ENCODE assay signal across 8 mouse cellular contexts in the genomic region with DNA sequence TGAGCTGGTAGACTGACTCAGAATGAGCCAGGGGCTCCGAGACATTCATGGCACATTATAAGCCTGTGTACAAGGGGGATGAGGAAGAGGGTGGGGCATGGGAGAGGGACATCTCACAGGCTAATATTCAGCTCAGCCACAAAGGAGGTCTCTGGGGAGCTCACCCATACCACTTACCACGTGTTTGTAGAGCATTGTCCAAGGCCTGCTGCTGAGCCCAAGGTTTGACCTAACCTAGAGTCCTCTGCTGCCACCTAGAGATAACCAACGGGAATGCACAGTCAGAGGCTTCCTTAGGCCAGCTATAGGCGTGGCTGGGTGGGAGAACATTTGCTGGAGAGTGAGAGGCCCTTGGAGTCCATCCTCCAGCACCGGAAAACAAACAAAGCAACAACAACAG. TPM values are rescaled to one million over a fixed set of nuclear protein-coding genes. Genes with fewer than 3 reads are reported as not detected.
DNase-seq lines count a peak whose midpoint lies in the region; ATAC-seq and TF ChIP-seq lines count a peak whose summit lies in the region.

No protein-coding gene starts in this region.

- no peak for TF ChIP-seq POLR2A in brain, embryonic 14.5 days (IDR thresholded peaks at IDR 0.05; ENCODE audit: borderline replicate concordance, extremely low read depth, insufficient read depth, insufficient read length, poor library complexity, severe bottlenecking)

- peaks cover 24% of the 10 kb centered on the region for H3K27me3 ChIP-seq in E14TG2a.4 (ENCODE audit: insufficient read depth, low read length)
- H3K27me3 ChIP-seq in heart, embryonic 14.5 days (ENCODE audit: control insufficient read depth, insufficient read depth, low read length), result no peaks in the 10 kb centered on the region
- peaks cover 3% of the 10 kb centered on the region; the same call in 1 of the 2 replicates for H3K27me3 ChIP-seq in liver, embryonic 16.5 days (ENCODE audit: control insufficient read depth, insufficient read depth, low read depth, low read length)
- H3K27me3 ChIP-seq in neural tube, embryonic 13.5 days, result peaks cover 15% of the 10 kb centered on the region

- ATAC-seq in erythroid progenitor cell, adult 5-6 weeks (replicated peaks; ENCODE audit: low FRiP score, poor library complexity, severe bottlenecking), result peak; percentile 79
- ATAC-seq in heart, embryonic 14.5 days (ENCODE audit: insufficient number of reproducible peaks, insufficient read depth, low FRiP score, low read depth), result peak; percentile 62; the same call in 1 of the 2 replicates
- peak; percentile 57; the same call in 1 of the 2 replicates for ATAC-seq in liver, embryonic 16.5 days (ENCODE audit: low read depth)
- peak; percentile 85 for ATAC-seq in neural tube, embryonic 13.5 days (ENCODE audit: low read depth)

- no peak overlapping the region for H3K27ac ChIP-seq in heart, embryonic 14.5 days (replicated peaks in 1 of 2; ENCODE audit: control insufficient read depth in 1 of 2, insufficient read depth in 1 of 2, low read depth in 2 of 2, low read length in 2 of 2)
- no peak overlapping the region for H3K27ac ChIP-seq in liver, embryonic 16.5 days (ENCODE audit: low read length)
- H3K27ac ChIP-seq in neural tube, embryonic 13.5 days (replicated peaks), result no peak overlapping the region

- no peaks in the 10 kb centered on the region for H3K36me3 ChIP-seq in E14TG2a.4 (ENCODE audit: insufficient read depth, low read length)
- no peaks in the 10 kb centered on the region for H3K36me3 ChIP-seq in heart, embryonic 14.5 days (ENCODE audit: control insufficient read depth, insufficient read depth, low read length)
- H3K36me3 ChIP-seq in liver, embryonic 16.5 days (ENCODE audit: control insufficient read depth, insufficient read depth), result no peaks in the 10 kb centered on the region
- H3K36me3 ChIP-seq in neural tube, embryonic 13.5 days, result no peaks in the 10 kb centered on the region

- no peaks in the 10 kb centered on the region for H3K9me3 ChIP-seq in E14TG2a.4 (ENCODE audit: low read length)
- no peaks in the 10 kb centered on the region for H3K9me3 ChIP-seq in heart, embryonic 14.5 days (ENCODE audit: control insufficient read depth, low read length)
- H3K9me3 ChIP-seq in liver, embryonic 16.5 days (replicated peaks; ENCODE audit: control insufficient read depth, low read length), result no peaks in the 10 kb centered on the region
- H3K9me3 ChIP-seq in neural tube, embryonic 13.5 days, result no peaks in the 10 kb centered on the region

- H3K4me2 ChIP-seq in heart, embryonic 14.5 days (ENCODE audit: low read length), result no peak overlapping the region
- no peak overlapping the region for H3K4me2 ChIP-seq in liver, embryonic 16.5 days (ENCODE audit: low read depth, low read length)
- H3K4me2 ChIP-seq in neural tube, embryonic 13.5 days, result no peak overlapping the region

- no peak overlapping the region for H3K4me3 ChIP-seq in E14TG2a.4 (replicated peaks; ENCODE audit: low read length)
- no peak overlapping the region for H3K4me3 ChIP-seq in heart, embryonic 14.5 days (ENCODE audit: control insufficient read depth in 1 of 2, insufficient read depth in 1 of 2, low read depth in 1 of 2, low read length in 2 of 2)
- no peak overlapping the region for H3K4me3 ChIP-seq in liver, embryonic 16.5 days (ENCODE audit: low read depth, low read length)
- H3K4me3 ChIP-seq in neural tube, embryonic 13.5 days, result no peak overlapping the region

- H3K4me1 ChIP-seq in E14TG2a.4 (replicated peaks; ENCODE audit: low read depth, low read length), result peaks cover 25% of the 10 kb centered on the region
- peaks cover 0 to 4% of the 10 kb centered on the region in 2 experiments; a peak in 1 of 4 replicates for H3K4me1 ChIP-seq in heart, embryonic 14.5 days (ENCODE audit: control insufficient read depth in 2 of 2, insufficient read depth in 2 of 2, low read length in 2 of 2)
- peaks cover 29% of the 10 kb centered on the region for H3K4me1 ChIP-seq in liver, embryonic 16.5 days (ENCODE audit: control insufficient read depth, low read depth, low read length)
- no peaks in the 10 kb centered on the region for H3K4me1 ChIP-seq in neural tube, embryonic 13.5 days (replicated peaks)

- DNase-seq in brain, embryonic 14.5 days (ENCODE audit: low read depth), result peak; percentile 80
- DNase-seq in kidney, postnatal 10 days, result peak; percentile 92
- peak; percentile 68 for DNase-seq in testis, postnatal 14 days (ENCODE audit: low spot score)

- 19% methylated on average over 5 of the region's 5 CpGs for WGBS in heart, embryonic 14.5 days
- 19% methylated on average over 5 of the region's 5 CpGs for WGBS in liver, embryonic 16.5 days (ENCODE audit: insufficient replicate concordance)
- 23% methylated on average over 5 of the region's 5 CpGs for WGBS in neural tube, embryonic 13.5 days

- no peak overlapping the region for H3K9ac ChIP-seq in heart, embryonic 14.5 days (ENCODE audit: low read length)
- H3K9ac ChIP-seq in liver, embryonic 16.5 days (ENCODE audit: low read depth, low read length), result no peak overlapping the region
- H3K9ac ChIP-seq in neural tube, embryonic 13.5 days, result no peak overlapping the region

- TF ChIP-seq CTCF in E14TG2a.4 (conservative IDR thresholded peaks at IDR 0.05; ENCODE audit: low read length), result peak; percentile 79
- peak; percentile 74 for TF ChIP-seq CTCF in brain, embryonic 14.5 days (IDR thresholded peaks at IDR 0.05; ENCODE audit: borderline replicate concordance, extremely low read depth, insufficient read depth, insufficient read length)

RNA-seq across cellular contexts. Expression of a gene that starts 36.9 kb away (rescaled TPM):
- polyA plus RNA-seq in brain, embryonic 14.5 days (2012; rRNA removed), result 53.3 and 53.6 TPM in 2 replicates
- total RNA-seq in erythroid progenitor cell, adult 5-6 weeks (2015; ENCODE audit: low replicate concordance), result 22.3 and 32.3 TPM in 2 replicates
- 16.3 and 19.8 TPM in 2 replicates for total RNA-seq in erythroid progenitor cell, adult 5-6 weeks (2017; ENCODE audit: low replicate concordance)
- 35.4 and 35.9 TPM in 2 replicates for polyA plus RNA-seq in heart, embryonic 14.5 days (2014; fragmentation: Nextera tagmentation; extraction: Ambion mirVana)
- polyA plus RNA-seq in liver, embryonic 16.5 days (2015; fragmentation: Nextera tagmentation; extraction: Ambion mirVana), result 23.0 and 28.0 TPM in 2 replicates
- 43.7 and 50.4 TPM in 2 replicates for polyA plus RNA-seq in neural tube, embryonic 13.5 days (2015; fragmentation: Nextera tagmentation; extraction: Ambion mirVana)

RNA-seq across cellular contexts. Expression of a gene that starts 49.5 kb away (rescaled TPM):
- polyA plus RNA-seq in brain, embryonic 14.5 days (2012; rRNA removed), result 0.69 and 0.70 TPM in 2 replicates
- total RNA-seq in erythroid progenitor cell, adult 5-6 weeks (2015; ENCODE audit: low replicate concordance), result 6.1 and 18.4 TPM in 2 replicates
- 1.7 and 2.8 TPM in 2 replicates for total RNA-seq in erythroid progenitor cell, adult 5-6 weeks (2017; ENCODE audit: low replicate concordance)
- polyA plus RNA-seq in heart, embryonic 14.5 days (2014; fragmentation: Nextera tagmentation; extraction: Ambion mirVana), result 0.74 and 1.2 TPM in 2 replicates
- 3.5 and 3.8 TPM in 2 replicates for polyA plus RNA-seq in liver, embryonic 16.5 days (2015; fragmentation: Nextera tagmentation; extraction: Ambion mirVana)
- 1.0 TPM in 1 of 2 replicates, not detected in the other for polyA plus RNA-seq in neural tube, embryonic 13.5 days (2015; fragmentation: Nextera tagmentation; extraction: Ambion mirVana)
